Mouse (Mus musculus) thymus, postnatal 25 days (tissue): ENCODE measurements around the gene Ces1h.
"Not testable (repeated sequence)": the region's sequence is repeated elsewhere in the genome, so short reads cannot be mapped to it uniquely, and the experiment has no call there.

ENCODE experiments used
- DNase-seq: peaks from one replicate; pipeline ENCODE4 v3.0.0; 2022

The Ces1h gene

GRCm38 (mm10) chr8:93379625-93380024 lies at the start of gene Ces1h:
Ces1h (minus strand) TSS chr8:93379725.
- no peak for DNase-seq

DNA sequence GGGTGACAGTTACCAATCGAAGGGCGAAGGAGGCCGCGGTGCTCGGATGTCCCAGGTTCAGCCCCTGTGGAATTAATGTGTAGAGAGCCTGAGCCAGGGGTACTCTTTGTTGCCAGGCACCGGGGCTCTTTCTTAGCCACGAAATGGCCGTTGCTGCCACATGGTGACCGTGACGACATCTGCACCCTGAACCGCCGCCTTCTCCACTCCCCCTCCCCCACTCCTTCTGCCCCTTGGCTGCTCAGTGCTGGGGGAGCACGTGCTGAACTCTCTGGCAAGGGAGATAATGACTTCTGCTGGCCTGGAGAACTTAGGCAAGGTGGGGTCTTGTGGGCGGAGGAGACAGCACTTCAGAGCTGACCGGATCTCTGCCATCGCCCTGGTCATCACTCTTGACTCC lies 47.7 kb upstream of the Ces1h start:
- DNase-seq = no peak

DNA sequence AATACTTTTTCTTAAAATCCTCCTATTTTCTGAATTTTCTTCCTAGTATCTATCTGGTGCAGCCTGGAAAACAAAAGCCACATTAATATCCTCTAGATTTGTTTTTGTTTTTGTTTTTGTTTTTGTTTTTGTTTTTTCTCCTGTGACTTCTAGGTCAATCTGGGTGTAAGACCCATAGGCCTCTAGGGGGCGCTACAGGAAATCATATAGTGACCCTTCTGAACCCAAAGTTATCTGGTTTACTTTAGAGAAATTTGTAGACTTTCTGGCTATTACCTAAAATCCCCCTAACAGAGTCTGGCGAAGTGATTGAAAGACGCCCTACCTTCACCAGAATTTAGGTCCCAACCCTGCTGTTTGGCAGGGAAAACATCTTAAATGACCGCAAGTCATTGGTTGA lies 35.9 kb upstream of the Ces1h start:
- no peak for DNase-seq

GRCm38 (mm10) chr8:93408830-93409229 lies 29.3 kb upstream of the Ces1h start:
- no peak for DNase-seq

- no peak for DNase-seq
Measured at GRCm38 (mm10) chr8:93399698-93400097, 20.2 kb upstream of the Ces1h start.

GRCm38 (mm10) chr8:93398044-93398443 lies 18.5 kb upstream of the Ces1h start:
- DNase-seq = no peak

- DNase-seq = not testable (repeated sequence)
Measured at GRCm38 (mm10) chr8:93394079-93394619, 14.6 kb upstream of the Ces1h start.

- DNase-seq = no peak
Measured at GRCm38 (mm10) chr8:93369481-93369880, 10.0 kb downstream of the Ces1h start.

GRCm38 (mm10) chr8:93360113-93360512 lies 19.4 kb downstream of the Ces1h start:
- DNase-seq = no peak

DNA sequence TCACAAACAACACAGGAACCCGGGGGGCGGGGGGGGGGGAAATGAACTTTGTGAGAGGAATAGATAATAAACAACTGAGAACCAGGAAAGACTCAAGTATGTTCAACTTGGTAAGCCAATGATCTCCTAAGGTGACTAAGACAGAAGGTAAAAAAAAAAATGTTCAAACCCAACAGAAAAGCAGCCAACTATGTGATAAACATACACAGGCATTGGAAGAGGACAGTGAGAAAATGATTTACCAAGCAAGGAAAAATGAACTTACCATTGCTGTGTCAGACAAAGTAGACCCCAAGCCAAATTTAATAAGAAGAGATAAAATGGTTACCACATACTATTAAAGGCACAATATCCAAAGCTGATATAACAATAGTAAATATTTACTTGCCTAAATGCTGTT lies 40.0 kb downstream of the Ces1h start:
- DNase-seq = no peak

DNA sequence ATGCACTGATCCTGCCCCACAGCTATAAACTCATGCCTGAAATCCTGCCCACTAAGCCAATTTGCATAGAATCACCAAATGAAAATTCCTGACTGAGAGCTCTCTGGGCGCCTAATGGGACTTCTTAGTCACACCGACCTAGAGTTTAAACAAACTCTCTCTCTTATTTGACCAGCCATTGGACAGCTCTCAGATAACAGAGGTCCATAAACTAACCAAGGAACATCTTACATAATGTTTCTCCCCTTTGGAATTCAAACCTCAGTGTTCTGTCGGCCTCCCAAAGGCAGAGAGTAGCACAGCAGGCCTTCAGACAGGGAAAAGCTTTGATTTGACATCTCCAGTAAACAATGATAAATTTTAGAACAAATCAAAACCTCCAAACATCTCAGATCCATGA lies 42.3 kb downstream of the Ces1h start, which contains the start of gene Ces1g:
Ces1g (minus strand) TSS at position 102 of the 400 bp plus-strand sequence.
- no peak for DNase-seq

DNA sequence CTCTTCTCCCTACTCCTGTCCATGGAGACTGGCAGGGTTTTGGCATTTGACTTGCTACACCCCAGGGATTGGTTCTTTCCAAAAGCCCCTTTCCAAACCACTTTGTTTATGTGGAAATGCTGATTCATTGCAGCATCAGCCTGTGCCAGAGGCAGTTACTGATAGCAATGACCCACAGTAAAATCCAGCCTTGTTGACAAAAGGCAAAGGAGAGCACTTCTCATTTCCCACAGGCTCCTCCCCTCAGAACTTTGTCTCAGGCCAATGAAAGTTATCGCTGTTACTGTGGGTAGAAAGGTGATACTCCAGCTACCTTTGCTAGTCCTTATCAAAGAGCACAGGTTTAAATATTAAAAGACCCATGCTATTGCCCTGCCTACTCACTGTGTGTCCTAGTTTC lies 46.8 kb downstream of the Ces1h start:
- no peak for DNase-seq

DNA sequence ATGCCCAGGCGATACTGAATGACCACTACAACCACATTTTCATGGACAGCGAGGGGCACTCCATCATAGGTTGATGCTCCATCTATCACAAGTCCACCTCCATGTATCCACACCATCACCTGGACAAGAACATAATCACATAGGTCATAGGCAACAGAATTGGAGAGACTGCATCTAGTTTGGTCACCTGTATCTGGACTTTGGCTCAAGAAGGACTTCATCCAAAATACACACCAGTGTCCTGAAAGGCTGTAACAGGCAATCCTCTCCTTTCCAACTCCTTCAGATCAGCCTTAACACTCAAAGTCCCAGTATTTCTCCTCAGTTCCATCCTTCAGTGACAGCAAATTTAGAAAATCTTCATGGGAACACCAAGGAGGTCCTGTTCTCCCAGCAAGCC lies 48.4 kb downstream of the Ces1h start:
- DNase-seq = no peak

GRCm38 (mm10) chr8:93325123-93325522 lies 54.4 kb downstream of the Ces1h start:
- DNase-seq = no peak

- DNase-seq = no peak
Measured at GRCm38 (mm10) chr8:93317031-93317430, 62.5 kb downstream of the Ces1h start.

GRCm38 (mm10) chr8:93315557-93315956 lies 64.0 kb downstream of the Ces1h start:
- no peak for DNase-seq
